Mouse (Mus musculus): ENCODE measurements around the gene Olfr1076.
"Not testable (repeated sequence)": the region's sequence is repeated elsewhere in the genome, so short reads cannot be mapped to it uniquely, and the experiment has no call there.

The Olfr1076 gene

GRCm38 (mm10) chr2:86508161-86508560 is at the start of gene Olfr1076:
TSS of gene Olfr1076 (plus strand) at chr2:86508461.
- DNase-seq (ENCODE audit: low spot score in 2 of 2) = no peak

GRCm38 (mm10) chr2:86460434-86460833 is 47.8 kb upstream of the Olfr1076 start:
- no peak for DNase-seq (ENCODE audit: low spot score in 2 of 2)

GRCm38 (mm10) chr2:86464442-86465109 is 43.7 kb upstream of the Olfr1076 start:
- DNase-seq (ENCODE audit: low spot score in 2 of 2) = peak in 1 of 2 experiments; percentile 63

GRCm38 (mm10) chr2:86487286-86487685 is 21.0 kb upstream of the Olfr1076 start, which contains the start of gene Olfr228:
TSS of gene Olfr228 (minus strand) at chr2:86487386.
- no peak for DNase-seq (ENCODE audit: low spot score in 2 of 2)

GRCm38 (mm10) chr2:86530991-86531390 is 22.7 kb downstream of the Olfr1076 start:
- no peak for DNase-seq (ENCODE audit: low spot score in 2 of 2)

- DNase-seq (ENCODE audit: low spot score in 2 of 2) = no peak
Observed at GRCm38 (mm10) chr2:86542380-86542779, 34.1 kb downstream of the Olfr1076 start, which contains the start of gene Olfr1079. TSS of gene Olfr1079 (minus strand) at chr2:86542480.

- DNase-seq (ENCODE audit: low spot score in 2 of 2) = not testable (repeated sequence)
Observed at GRCm38 (mm10) chr2:86558135-86558534, 49.9 kb downstream of the Olfr1076 start, which contains the start of gene Olfr1080. TSS of gene Olfr1080 (minus strand) at chr2:86558235.

All from left cerebral cortex, adult 9 months (tissue).